Mouse (Mus musculus) retina, adult 2 months (tissue): ENCODE data around the gene Dpp3.
A peak's percentile ranks its signal among the peaks of the same experiment; 100 is the strongest.
"Not testable (repeated sequence)": the region's sequence is repeated elsewhere in the genome, so short reads cannot be mapped to it uniquely, and the experiment has no call there.

Experiments
- DNase-seq: peaks from one replicate; pipeline ENCODE4 v3.0.0-alpha.2; 2012; ENCODE audit warnings: low read depth, low spot score

The Dpp3 gene

DNA sequence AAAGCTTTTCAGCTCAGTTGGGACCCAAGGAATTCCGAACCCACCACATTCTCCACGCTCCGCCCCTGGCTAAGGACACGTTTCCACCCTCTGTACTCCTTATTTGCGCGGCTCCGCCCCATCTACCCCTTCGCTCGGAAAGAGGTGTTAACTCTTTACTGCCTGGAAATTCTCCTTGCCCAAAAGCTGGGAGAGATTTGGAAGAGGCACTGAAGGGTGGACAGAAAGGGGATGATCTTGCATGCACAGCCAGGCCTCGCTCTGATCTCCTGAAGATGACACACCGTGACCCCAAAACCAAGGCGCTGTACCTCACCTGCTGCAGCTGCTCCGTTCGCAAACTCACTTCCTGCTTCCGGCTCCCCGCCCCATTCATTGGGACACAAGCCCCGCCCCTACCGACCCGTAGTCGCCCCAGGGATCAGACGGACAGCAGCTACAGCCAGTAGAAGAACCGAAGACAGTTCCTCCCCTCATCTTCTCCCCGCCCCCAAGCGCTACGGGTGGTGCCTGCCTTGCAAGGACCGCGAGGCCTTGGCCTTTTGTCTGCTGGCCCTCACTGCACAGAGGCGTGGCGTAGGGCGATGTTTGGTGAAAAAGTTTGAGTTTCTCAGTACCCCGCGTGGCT lies at the start of gene Dpp3:
Gene Dpp3 (minus strand): TSS at position 384 of the 628 bp plus-strand sequence.
- DNase-seq: peak; percentile 94

DNA sequence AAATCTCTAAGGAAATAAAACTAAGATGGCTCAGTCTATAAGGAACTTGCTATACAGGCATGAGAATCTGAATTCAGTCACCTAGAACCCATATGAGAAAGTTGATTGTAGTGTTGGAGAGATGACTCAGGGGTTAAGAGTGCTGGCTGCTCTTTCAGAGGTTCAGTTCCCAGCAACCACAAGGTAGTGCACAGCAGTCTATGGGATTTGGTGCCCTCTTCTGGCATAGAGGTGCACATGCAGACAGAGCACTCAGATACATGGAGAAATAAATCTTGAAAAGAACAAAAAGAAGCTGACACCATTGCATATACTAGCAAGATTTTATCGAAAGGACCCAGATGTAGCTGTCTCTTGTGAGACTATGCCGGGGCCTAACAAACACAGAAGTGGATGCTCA lies 40.1 kb upstream of the Dpp3 start:
- DNase-seq: no peak

GRCm38 (mm10) chr19:4961928-4962601 lies 34.0 kb upstream of the Dpp3 start, which contains the start of gene Mrpl11:
Gene Mrpl11, plus strand, starts transcription at chr19:4962147.
- DNase-seq: peak; percentile 92

- DNase-seq: not testable (repeated sequence)
Measured at GRCm38 (mm10) chr19:4948641-4949040, 20.6 kb upstream of the Dpp3 start.

GRCm38 (mm10) chr19:4945540-4945939 lies 17.5 kb upstream of the Dpp3 start:
- no peak for DNase-seq

DNA sequence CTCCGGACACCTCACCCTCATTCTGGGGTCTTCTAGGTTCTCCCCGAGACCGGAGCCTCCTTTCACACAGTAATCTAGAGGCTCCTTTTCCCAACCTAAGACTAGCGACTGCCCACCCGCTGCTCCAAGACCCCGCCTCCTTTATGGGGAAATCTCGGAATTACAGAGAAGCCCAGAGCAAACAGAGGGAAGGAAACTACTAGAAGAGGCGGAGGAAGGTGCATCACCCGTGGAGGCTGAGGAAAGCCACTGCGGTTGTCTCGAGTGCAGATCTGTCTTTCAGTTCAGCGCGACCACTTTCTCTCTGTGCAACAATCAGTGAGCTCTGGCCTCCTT lies 15.1 kb upstream of the Dpp3 start:
- DNase-seq: no peak

- DNase-seq: peak; percentile 80
Measured at GRCm38 (mm10) chr19:4942551-4943252, 14.6 kb upstream of the Dpp3 start, which contains the start of gene Peli3. Gene Peli3, minus strand, starts transcription at chr19:4943127.

- DNase-seq: no peak
Measured at GRCm38 (mm10) chr19:4937444-4938310, 9.6 kb upstream of the Dpp3 start.

- no peak for DNase-seq
Measured at GRCm38 (mm10) chr19:4936896-4937295, 8.8 kb upstream of the Dpp3 start.

- no peak for DNase-seq
Measured at GRCm38 (mm10) chr19:4928781-4929180, 694 bp upstream of the Dpp3 start.

- DNase-seq: no peak
Measured at GRCm38 (mm10) chr19:4925121-4925860, 2.8 kb downstream of the Dpp3 start.

- no peak for DNase-seq
Measured at GRCm38 (mm10) chr19:4919652-4920051, 8.4 kb downstream of the Dpp3 start.

- no peak for DNase-seq
Measured at GRCm38 (mm10) chr19:4916827-4917226, 11.3 kb downstream of the Dpp3 start.

DNA sequence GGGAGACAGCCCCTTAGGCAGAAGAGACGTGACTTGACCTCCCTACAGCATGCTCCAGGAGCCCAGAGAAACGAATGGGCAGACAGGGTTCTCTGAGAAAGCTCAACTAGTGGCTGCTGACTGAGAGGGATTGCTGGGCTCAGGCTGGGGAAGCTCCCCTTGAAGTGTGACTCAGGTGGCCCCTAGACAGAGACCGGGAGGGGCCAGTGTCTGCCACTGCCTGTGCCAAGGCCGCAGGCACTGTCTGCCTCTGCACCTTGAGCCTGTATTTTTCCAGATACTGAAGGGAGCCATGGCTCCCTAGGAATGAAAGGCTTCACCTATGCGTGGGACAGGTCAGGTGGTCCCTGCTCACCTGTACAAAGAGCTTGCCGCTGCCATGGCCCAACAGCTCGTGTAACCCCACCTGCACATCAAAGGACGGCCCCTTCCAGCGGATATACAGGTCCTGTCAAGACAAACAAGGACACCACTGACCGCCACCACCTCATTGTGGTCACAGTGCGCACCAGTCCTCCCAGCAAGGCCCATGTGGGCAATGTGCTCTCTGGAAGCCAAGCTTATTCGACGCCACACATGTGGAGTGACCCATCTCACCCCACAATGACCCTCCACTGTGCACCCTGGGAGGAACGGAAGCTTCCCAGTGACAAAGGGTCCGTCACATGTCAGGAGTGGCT lies 12.0 kb downstream of the Dpp3 start:
- no peak for DNase-seq

DNA sequence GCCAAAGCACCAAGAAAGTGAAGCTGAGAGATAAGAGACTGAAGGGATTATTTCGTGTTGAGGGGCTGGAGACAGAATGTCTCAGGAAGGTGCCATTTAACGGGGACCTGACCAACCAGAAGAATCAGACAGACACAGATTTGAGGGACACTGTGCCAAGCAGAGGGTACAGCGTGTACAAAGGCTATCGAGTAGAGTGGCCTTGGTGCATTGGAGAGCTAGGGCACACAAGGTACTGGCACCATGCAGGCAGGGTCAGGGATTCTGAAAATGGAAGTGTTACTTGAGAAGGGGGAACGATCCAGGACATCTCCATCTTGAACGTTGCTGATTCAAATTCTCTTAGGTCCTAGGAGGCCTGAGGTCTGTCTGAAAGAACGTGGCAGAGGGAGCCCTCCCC lies 18.7 kb downstream of the Dpp3 start:
- no peak for DNase-seq

DNA sequence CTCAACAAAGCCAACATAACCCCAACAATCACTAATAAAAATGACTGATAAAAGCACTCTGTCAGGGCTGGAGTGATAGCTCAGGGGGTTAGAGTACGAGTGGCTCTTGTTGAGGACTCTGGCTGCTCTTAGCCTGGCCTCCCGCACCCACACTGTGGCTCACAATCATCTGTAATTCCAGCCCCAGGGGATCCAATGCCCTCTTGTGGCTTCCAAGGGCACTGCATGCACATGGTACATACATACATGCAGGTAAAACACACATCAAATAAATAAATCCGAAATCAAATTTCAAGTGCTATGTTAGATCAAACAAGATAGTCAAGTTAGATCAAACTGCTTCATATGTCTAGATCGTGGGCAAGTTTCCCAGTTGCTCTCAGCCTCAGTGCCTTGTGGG lies 20.0 kb downstream of the Dpp3 start:
- no peak for DNase-seq

- DNase-seq: peak; percentile 79
Measured at GRCm38 (mm10) chr19:4905979-4906794, 21.9 kb downstream of the Dpp3 start, which contains the start of gene Bbs1. Gene Bbs1, minus strand, starts transcription at chr19:4906628.

DNA sequence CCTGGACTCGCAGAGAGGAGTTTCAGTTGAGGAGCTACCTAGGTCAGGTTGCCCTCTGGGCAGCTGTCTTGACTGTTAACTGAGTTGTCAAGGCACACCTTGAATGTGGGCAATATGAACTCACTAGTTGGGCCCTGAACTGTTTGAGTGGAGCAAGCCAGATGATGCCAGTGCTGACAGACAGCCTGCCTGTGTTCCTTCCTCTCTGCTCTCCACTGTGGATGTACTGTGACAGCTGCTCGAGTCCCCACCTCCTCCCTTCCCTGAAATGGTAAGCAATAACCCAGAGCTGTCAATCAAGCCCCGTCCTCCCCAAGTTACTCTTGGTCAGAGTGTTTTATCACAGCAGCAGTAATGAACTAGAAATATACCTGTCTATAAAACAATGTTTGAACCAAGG lies 28.2 kb downstream of the Dpp3 start:
- no peak for DNase-seq

- DNase-seq: no peak
Measured at GRCm38 (mm10) chr19:4898972-4899371, 29.1 kb downstream of the Dpp3 start.
